Mouse (Mus musculus): Measurements from ENCODE around the gene Il10. TPM values are rescaled to one million over a fixed set of nuclear protein-coding genes. Genes with fewer than 3 reads are reported as not detected.
"Not testable (repeated sequence)": the region's sequence is repeated elsewhere in the genome, so short reads cannot be mapped to it uniquely, and the experiment has no call there.

Gene Il10
- total RNA-seq, 4 experiments from 2014 or later = not detected

GRCm38 (mm10) chr1:131020425-131021310 lies 1.0 kb downstream of the Il10 start:
- no peak for DNase-seq (ENCODE audit: low spot score)

GRCm38 (mm10) chr1:131021438-131021837 lies 1.8 kb downstream of the Il10 start:
- DNase-seq (ENCODE audit: low spot score) = no peak

- no peak for DNase-seq (ENCODE audit: low spot score)
Measured at GRCm38 (mm10) chr1:131021900-131022590, 2.4 kb downstream of the Il10 start.

- DNase-seq (ENCODE audit: low spot score) = no peak
Measured at GRCm38 (mm10) chr1:131022591-131023249, 3.1 kb downstream of the Il10 start.

GRCm38 (mm10) chr1:131023250-131023858 lies 3.7 kb downstream of the Il10 start:
- DNase-seq (ENCODE audit: low spot score) = not testable (repeated sequence)

- no peak for DNase-seq (ENCODE audit: low spot score)
Measured at GRCm38 (mm10) chr1:131024900-131025842, 5.5 kb downstream of the Il10 start.

- no peak for DNase-seq (ENCODE audit: low spot score)
Measured at GRCm38 (mm10) chr1:131025843-131026190, 6.2 kb downstream of the Il10 start.

- DNase-seq (ENCODE audit: low spot score) = no peak
Measured at GRCm38 (mm10) chr1:131029215-131029614, 9.6 kb downstream of the Il10 start.

- DNase-seq (ENCODE audit: low spot score) = no peak
Measured at GRCm38 (mm10) chr1:131030261-131030660, 10.6 kb downstream of the Il10 start.

GRCm38 (mm10) chr1:131031267-131031666 lies 11.6 kb downstream of the Il10 start:
- no peak for DNase-seq (ENCODE audit: low spot score)

- DNase-seq (ENCODE audit: low spot score) = no peak
Measured at GRCm38 (mm10) chr1:131038001-131038400, 18.4 kb downstream of the Il10 start.

- DNase-seq (ENCODE audit: low spot score) = no peak
Measured at GRCm38 (mm10) chr1:131038415-131039017, 18.9 kb downstream of the Il10 start.

- no peak for DNase-seq (ENCODE audit: low spot score)
Measured at GRCm38 (mm10) chr1:131039479-131039878, 19.8 kb downstream of the Il10 start.

- DNase-seq (ENCODE audit: low spot score) = no peak
Measured at GRCm38 (mm10) chr1:131042263-131042662, 22.6 kb downstream of the Il10 start.

GRCm38 (mm10) chr1:131042721-131043120 lies 23.1 kb downstream of the Il10 start:
- DNase-seq (ENCODE audit: low spot score) = no peak

GRCm38 (mm10) chr1:131043636-131044035 lies 24.0 kb downstream of the Il10 start:
- no peak for DNase-seq (ENCODE audit: low spot score)

- DNase-seq (ENCODE audit: low spot score) = no peak
Measured at GRCm38 (mm10) chr1:131045723-131046355, 26.2 kb downstream of the Il10 start.

GRCm38 (mm10) chr1:131046607-131047006 lies 27.0 kb downstream of the Il10 start:
- DNase-seq (ENCODE audit: low spot score) = no peak

GRCm38 (mm10) chr1:131048121-131048863 lies 28.6 kb downstream of the Il10 start:
- DNase-seq (ENCODE audit: low spot score) = no peak

Data from heart, adult 8-10 months (tissue).